Mouse (Mus musculus): ENCODE results near the gene Kcnc3.

- no peak for TF ChIP-seq CTCF (conservative IDR thresholded peaks at IDR 0.05; ENCODE audit: low read length)
- no peak for TF ChIP-seq POU5F1 (IDR thresholded peaks at IDR 0.05; ENCODE audit: borderline replicate concordance, low read length)
- no peak for TF ChIP-seq NANOG (IDR thresholded peaks at IDR 0.05; ENCODE audit: borderline replicate concordance, low read length)
Measured at GRCm38 (mm10) chr7:44570989-44571388, 19.5 kb upstream of the Kcnc3 start.

Measured in E14TG2a.4 (cell line).